Mouse (Mus musculus) liver, embryonic 14.5 days (tissue): ENCODE measurements around the gene Arhgef40. TPM values are rescaled to one million over a fixed set of nuclear protein-coding genes. Genes with fewer than 3 reads are reported as not detected.
A peak's percentile ranks its signal among the peaks of the same experiment; 100 is the strongest.

Source experiments
- ATAC-seq: fragments of 200-750 bp; cut with Nextera tagmentation; 2 replicates; pipeline ENCODE4 v1.8.0; 2017; ENCODE audit warnings: moderate number of reproducible peaks, mild to moderate bottlenecking, moderate library complexity; ENCODE audit not compliant: insufficient read depth
- DNase-seq, 3 experiments: peaks; one replicate each; pipeline ENCODE4 v3.0.0-alpha.2; 2012 to 2013; ENCODE audit warnings: low read depth in 3 of 3, low spot score in 3 of 3
- H3K27ac ChIP-seq: fragments of 300-500 bp; sonication (generic); 2 replicates; pipeline ENCODE4 v1.5.1; 2014; ENCODE audit warnings: moderate library complexity, mild to moderate bottlenecking, control low read depth, inconsistent platforms
- H3K27me3 ChIP-seq: fragments of 300-500 bp; sonication (generic); 2 replicates; pipeline ENCODE4 v1.6.1; 2014; ENCODE audit warnings: mild to moderate bottlenecking, low read length, moderate library complexity; ENCODE audit not compliant: control insufficient read depth, insufficient read depth
- H3K36me3 ChIP-seq: fragments of 300-500 bp; sonication (generic); replicated peaks from 2 replicates; pipeline ENCODE4 v1.6.1; 2014; ENCODE audit warnings: low read depth; ENCODE audit not compliant: control insufficient read depth, insufficient read depth
- H3K4me1 ChIP-seq, 2 experiments: fragments of 200-500 bp in 1 of 2; fragments of 300-500 bp in 1 of 2; sonication (generic) in 1 of 2; replicated peaks; 2 replicates each; pipeline ENCODE4 v1.6.1; 2012 to 2014; ENCODE audit warnings: antibody characterized with exemption in 1 of 2, inconsistent platforms in 1 of 2, low read length in 1 of 2; ENCODE audit not compliant: control insufficient read depth in 2 of 2, insufficient read depth in 2 of 2
- H3K4me2 ChIP-seq: fragments of 300-500 bp; sonication (generic); 2 replicates; pipeline ENCODE4 v1.6.1; 2014; ENCODE audit warnings: low read depth, mild to moderate bottlenecking, control low read depth, moderate library complexity
- H3K4me3 ChIP-seq, 2 experiments: fragments of 200-500 bp in 1 of 2; fragments of 300-500 bp in 1 of 2; sonication (generic) in 1 of 2; 2 replicates each; pipeline ENCODE4 v1.5.1; 2012 to 2014; ENCODE audit warnings: low read depth in 2 of 2, low read length in 2 of 2, mild to moderate bottlenecking in 2 of 2, control low read depth in 1 of 2, inconsistent platforms in 1 of 2, moderate library complexity in 1 of 2; ENCODE audit not compliant: insufficient read depth in 1 of 2
- H3K9ac ChIP-seq: fragments of 300-500 bp; sonication (generic); replicated peaks from 2 replicates; pipeline ENCODE4 v1.6.1; 2014; ENCODE audit warnings: mild to moderate bottlenecking, control low read depth, moderate library complexity
- H3K9me3 ChIP-seq: fragments of 300-500 bp; sonication (generic); 2 replicates; pipeline ENCODE4 v1.6.1; 2016; ENCODE audit warnings: low read length, mixed read lengths; ENCODE audit not compliant: control insufficient read depth
- CTCF ChIP-seq: IDR thresholded peaks from 2 replicates; pipeline ENCODE4 v1.5.1; 2016; ENCODE audit warnings: antibody characterized with exemption, low read depth, control low read depth
- EP300 ChIP-seq: IDR thresholded peaks from 2 replicates; pipeline ENCODE4 v1.6.1; 2016; ENCODE audit warnings: antibody characterized with exemption, low read depth
- WGBS: fragments of 180-500 bp; shearing (Covaris S2); extraction: QIAGEN DNeasy Blood & Tissue Kit; methylation state at CpG from one replicate; pipeline ENCODE4 v1.1.7; 2014; ENCODE audit not compliant: insufficient replicate concordance; 5-methylcytosine and 5-hydroxymethylcytosine counted together
- polyA plus RNA-seq, 2 experiments: library from polyadenylated mRNA; depleted of rRNA in 1 of 2; stranded (reverse) in 1 of 2; unstranded in 1 of 2; fragments of >200 nt; fragmentation: Nextera tagmentation in 1 of 2; extraction: Ambion mirVana in 1 of 2; gene quantifications; 2 replicates each; pipeline versions ENCODE4 v1.2.1 to v1.2.3; 2012 to 2014

Gene Arhgef40
- polyA plus RNA-seq, 2 experiments: 9.4 to 15.3 TPM

- Histone ChIP-seq H3K4me1 (peaks cover 29 to 32% of the 10 kb centered on the region in 2 experiments), H3K4me2 (peak overlapping the region; percentile 89), H3K9ac (peak overlapping the region; percentile 62), H3K27me3 (no peaks in the 10 kb centered on the region), H3K9me3 (no peaks in the 10 kb centered on the region), H3K27ac (no peak overlapping the region), H3K36me3 (no peaks in the 10 kb centered on the region), H3K4me3 (peak overlapping the region; percentile 64 to 66; a peak in 3 of 4 replicates)
- no peak for DNase-seq
- TF ChIP-seq CTCF: no peak
- no peak for TF ChIP-seq EP300
- 4% methylated on average over 10 of the region's 10 CpGs for WGBS
- no peak for ATAC-seq
Observed at GRCm38 (mm10) chr14:51983855-51984246, 668 bp upstream of the Arhgef40 start.

GRCm38 (mm10) chr14:51985301-51986152 lies 1.0 kb downstream of the Arhgef40 start:
- Histone ChIP-seq H3K4me3 (peak overlapping the region; percentile 64 to 66), H3K27me3 (no peaks in the 10 kb centered on the region), H3K36me3 (no peaks in the 10 kb centered on the region), H3K9me3 (no peaks in the 10 kb centered on the region), H3K27ac (peak overlapping the region; percentile 40), H3K9ac (peak overlapping the region; percentile 62), H3K4me1 (peaks cover 29 to 32% of the 10 kb centered on the region in 2 experiments), H3K4me2 (peak overlapping the region; percentile 89)
- 2% methylated on average over 27 of the region's 27 CpGs for WGBS
- ATAC-seq (peak; percentile 43), DNase-seq (no peak)
- TF ChIP-seq CTCF (no peak), EP300 (no peak)

GRCm38 (mm10) chr14:51986153-51986505 lies 1.6 kb downstream of the Arhgef40 start:
- H3K4me2 ChIP-seq: peak overlapping the region; percentile 89
- H3K27me3 ChIP-seq: no peaks in the 10 kb centered on the region
- TF ChIP-seq CTCF (no peak), EP300 (peak; percentile 79)
- H3K9me3 ChIP-seq: no peaks in the 10 kb centered on the region
- peak; percentile 70 for ATAC-seq
- peak overlapping the region; percentile 62 for H3K9ac ChIP-seq
- H3K27ac ChIP-seq: peak overlapping the region; percentile 40
- no peaks in the 10 kb centered on the region; the same call in 1 of the 2 replicates for H3K36me3 ChIP-seq
- H3K4me3 ChIP-seq: peak overlapping the region; percentile 64 to 66
- peaks cover 29 to 32% of the 10 kb centered on the region in 2 experiments for H3K4me1 ChIP-seq
- WGBS: 2% methylated on average over 7 of the region's 7 CpGs
- peak in 2 of 3 experiments; percentile 60 for DNase-seq

- Histone ChIP-seq H3K27me3 (no peaks in the 10 kb centered on the region), H3K9ac (peak overlapping the region; percentile 1), H3K36me3 (no peaks in the 10 kb centered on the region; the same call in 1 of the 2 replicates), H3K9me3 (no peaks in the 10 kb centered on the region), H3K4me1 (peaks cover 29 to 32% of the 10 kb centered on the region in 2 experiments), H3K4me3 (peak overlapping the region in 1 of 2 experiments; percentile 21; a peak in 1 of 4 replicates), H3K27ac (peak overlapping the region; percentile 40), H3K4me2 (peak overlapping the region; percentile 89)
- TF ChIP-seq EP300 (peak; percentile 45), CTCF (no peak)
- peak; percentile 58 for ATAC-seq
- peak in 2 of 3 experiments; percentile 52 to 57 for DNase-seq
- 47% methylated on average over 6 of the region's 6 CpGs for WGBS
Observed at GRCm38 (mm10) chr14:51987177-51987576, 2.7 kb downstream of the Arhgef40 start.

GRCm38 (mm10) chr14:51988731-51989130 lies 4.2 kb downstream of the Arhgef40 start:
- Histone ChIP-seq H3K9me3 (no peaks in the 10 kb centered on the region), H3K27ac (no peak overlapping the region), H3K4me1 (peaks cover 29 to 30% of the 10 kb centered on the region in 2 experiments), H3K9ac (no peak overlapping the region), H3K4me2 (no peak overlapping the region), H3K27me3 (no peaks in the 10 kb centered on the region), H3K4me3 (no peak overlapping the region), H3K36me3 (no peaks in the 10 kb centered on the region; the same call in 1 of the 2 replicates)
- ATAC-seq: no peak
- WGBS: 82% methylated on average over 12 of the region's 12 CpGs
- no peak for TF ChIP-seq CTCF
- no peak for TF ChIP-seq EP300
- no peak for DNase-seq
